Mouse (Mus musculus) kidney, postnatal 0 days (tissue): ENCODE results near the gene BC051019. TPM values are rescaled to one million over a fixed set of nuclear protein-coding genes. Genes with fewer than 3 reads are reported as not detected.

ENCODE experiments used
- ATAC-seq: fragments of 200-750 bp; cut with Nextera tagmentation; replicated peaks from 2 replicates; pipeline ENCODE4 v1.8.0; 2017; ENCODE audit warnings: low read depth, moderate number of reproducible peaks, moderate TSS enrichment, moderate library complexity; ENCODE audit not compliant: low FRiP score
- DNase-seq: peaks from one replicate; pipeline ENCODE4 v3.0.0-alpha.2; 2016; ENCODE audit warnings: low spot score
- H3K27ac ChIP-seq: fragments of 300-500 bp; sonication (generic); 2 replicates; pipeline ENCODE4 v1.5.1; 2014; ENCODE audit warnings: mild to moderate bottlenecking
- H3K27me3 ChIP-seq: fragments of 300-500 bp; sonication (generic); 2 replicates; pipeline ENCODE4 v1.6.1; 2014; ENCODE audit warnings: low read length, mixed read lengths; ENCODE audit not compliant: insufficient read depth
- H3K36me3 ChIP-seq: fragments of 300-500 bp; sonication (generic); 2 replicates; pipeline ENCODE4 v1.6.1; 2014; ENCODE audit warnings: low read length, mixed read lengths; ENCODE audit not compliant: insufficient read depth
- H3K4me1 ChIP-seq: fragments of 300-500 bp; sonication (generic); replicated peaks from 2 replicates; pipeline ENCODE4 v1.6.1; 2014; ENCODE audit warnings: antibody characterized with exemption, low read length, mixed read lengths; ENCODE audit not compliant: insufficient read depth
- H3K4me2 ChIP-seq: fragments of 300-500 bp; sonication (generic); 2 replicates; pipeline ENCODE4 v1.6.1; 2014; ENCODE audit warnings: mild to moderate bottlenecking, low read length, moderate library complexity, mixed read lengths
- H3K4me3 ChIP-seq: fragments of 300-500 bp; sonication (generic); replicated peaks from 2 replicates; pipeline ENCODE4 v1.5.1; 2014; ENCODE audit warnings: low read depth, low read length
- H3K9ac ChIP-seq: fragments of 300-500 bp; sonication (generic); 2 replicates; pipeline ENCODE4 v1.6.1; 2014; ENCODE audit warnings: low read depth, low read length
- H3K9me3 ChIP-seq: fragments of 300-500 bp; sonication (generic); replicated peaks from 2 replicates; pipeline ENCODE4 v1.6.1; 2016; ENCODE audit warnings: low read length, inconsistent platforms, mixed read lengths
- CTCF ChIP-seq: IDR thresholded peaks from 2 replicates; pipeline ENCODE4 v1.5.1; 2016; ENCODE audit warnings: antibody characterized with exemption, low read depth, mild to moderate bottlenecking, moderate library complexity
- WGBS: fragments of 180-500 bp; shearing (Covaris S2); extraction: QIAGEN DNeasy Blood & Tissue Kit; methylation state at CpG from one replicate; pipeline ENCODE4 v1.1.7; 2014; 5-methylcytosine and 5-hydroxymethylcytosine counted together
- polyA plus RNA-seq: library from polyadenylated mRNA; unstranded; fragments of >200 nt; fragmentation: Nextera tagmentation; extraction: Ambion mirVana; gene quantifications from 2 replicates; pipeline ENCODE4 v1.2.1, GENCODE M21; 2015

BC051019 gene
- polyA plus RNA-seq, 1 experiment from 2014 or later = not detected

DNA sequence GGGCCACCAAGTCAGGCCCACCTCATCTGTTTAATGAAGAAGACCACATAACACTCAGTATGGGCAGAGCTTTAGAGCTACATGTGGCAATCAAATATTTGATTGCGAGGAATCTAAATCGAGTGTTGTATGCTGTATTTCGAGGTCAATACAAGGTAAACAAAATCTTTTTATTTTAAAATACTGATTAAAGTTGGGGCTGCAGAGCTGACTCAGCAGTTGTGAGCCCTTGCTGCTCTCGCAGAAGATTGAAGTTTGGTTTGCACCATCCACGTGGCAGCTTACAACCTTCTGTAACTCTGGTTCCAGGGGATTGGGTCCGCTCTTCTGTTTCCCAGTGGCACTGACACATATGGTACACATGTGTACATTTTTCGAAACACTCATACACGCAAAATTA lies 30.4 kb upstream of the BC051019 start:
- TF ChIP-seq CTCF = no peak
- H3K27ac ChIP-seq = no peak overlapping the region
- H3K27me3 ChIP-seq = no peaks in the 10 kb centered on the region
- WGBS = 92% methylated on average over 8 of the region's 8 CpGs
- ATAC-seq = no peak
- peaks cover 4% of the 10 kb centered on the region for H3K4me1 ChIP-seq
- H3K9me3 ChIP-seq = no peaks in the 10 kb centered on the region
- H3K9ac ChIP-seq = no peak overlapping the region
- H3K36me3 ChIP-seq = no peaks in the 10 kb centered on the region
- DNase-seq = no peak
- no peak overlapping the region for H3K4me3 ChIP-seq
- no peak overlapping the region for H3K4me2 ChIP-seq

DNA sequence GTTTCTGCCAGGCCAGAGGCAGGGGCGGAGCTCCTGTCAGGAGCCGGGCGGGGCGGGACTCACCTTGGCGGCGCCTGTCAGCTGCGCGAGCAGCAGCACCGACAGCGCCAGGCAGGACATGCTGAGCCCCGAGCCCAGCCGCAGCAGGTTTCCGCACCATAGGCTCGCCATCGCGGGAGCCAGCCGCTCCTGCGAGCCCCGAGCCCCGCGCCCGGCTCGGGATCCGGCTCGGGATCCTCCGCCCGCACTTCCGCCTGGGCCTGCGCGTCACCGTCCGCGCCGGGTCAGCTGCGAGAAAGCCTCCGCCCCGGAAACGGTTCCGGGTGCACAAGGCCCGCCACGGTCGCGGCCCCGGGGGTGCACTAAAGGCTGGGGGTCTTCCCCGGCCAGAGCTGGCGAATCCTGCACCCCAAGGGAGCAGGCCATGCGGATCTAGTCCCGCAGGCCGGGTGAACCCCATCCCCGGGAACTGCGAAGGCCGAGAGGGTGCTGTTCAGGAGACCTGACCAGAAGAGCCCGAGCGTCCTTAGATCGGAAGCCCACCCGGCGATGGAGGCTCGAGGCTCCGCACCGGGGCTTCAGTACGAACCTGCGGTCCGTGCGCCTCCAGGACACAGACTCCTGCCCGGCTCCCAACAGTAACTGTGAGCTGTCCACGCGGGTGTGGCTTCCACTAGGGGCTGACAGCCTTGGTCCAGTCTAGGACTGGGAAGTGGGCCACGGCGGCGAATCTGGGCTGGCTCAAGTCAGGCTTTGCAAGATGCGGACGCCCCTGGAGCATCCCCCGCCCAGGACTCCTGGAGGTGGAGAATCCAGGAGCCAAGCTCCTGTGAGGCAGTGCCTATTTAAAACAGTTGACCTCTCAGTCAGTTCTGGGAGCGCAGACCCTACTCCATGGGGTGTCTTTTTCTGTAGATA lies 28.6 kb upstream of the BC051019 start, which contains the start of gene Tmem9b:
Gene Tmem9b, minus strand, starts transcription at position 868 of the 918 bp plus-strand sequence.
- no peaks in the 10 kb centered on the region for H3K27me3 ChIP-seq
- H3K9ac ChIP-seq = peak within 1 kb of the TSS; percentile 92
- peak within 1 kb of the TSS; percentile 93 for H3K4me3 ChIP-seq
- DNase-seq = peak; percentile 83
- under 1% methylated on average over 63 of the region's 74 CpGs for WGBS
- ATAC-seq = peak; percentile 83
- no peaks in the 10 kb centered on the region for H3K9me3 ChIP-seq
- no peaks in the 10 kb centered on the region for H3K36me3 ChIP-seq
- TF ChIP-seq CTCF = peak; percentile 14; the same call in 1 of the 2 replicates
- peak within 1 kb of the TSS; percentile 85 for H3K4me2 ChIP-seq
- H3K27ac ChIP-seq = peak within 1 kb of the TSS; percentile 90
- H3K4me1 ChIP-seq = peaks cover 4% of the 10 kb centered on the region

DNA sequence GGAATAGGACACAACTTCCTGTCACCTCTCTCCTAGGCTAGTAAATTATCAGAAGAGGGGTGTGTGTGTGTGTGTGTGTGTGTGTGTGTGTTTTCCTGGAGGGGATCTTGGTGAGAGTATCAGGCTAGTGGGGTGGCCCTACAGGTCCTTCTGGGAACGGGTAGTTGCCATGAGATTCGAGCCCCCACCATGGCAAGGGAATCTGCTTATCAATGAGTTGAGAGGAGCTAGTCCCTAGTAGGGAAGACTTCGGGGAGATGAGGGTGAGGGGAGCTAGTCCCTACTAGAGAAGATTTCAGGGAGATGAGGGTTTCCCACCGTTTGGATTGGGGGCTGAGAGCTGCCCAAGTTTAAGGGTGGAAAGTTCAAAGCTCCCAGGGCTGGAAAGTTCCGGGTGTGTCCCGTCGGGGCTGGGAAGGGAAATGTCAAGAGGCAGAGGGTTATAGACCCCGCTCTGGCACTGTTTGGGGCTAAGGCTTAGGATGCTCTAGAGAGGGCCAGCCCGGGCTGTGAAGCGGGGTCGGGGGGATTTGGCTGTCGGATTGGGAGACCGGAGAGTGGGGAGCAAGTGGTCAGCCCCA lies 27.9 kb upstream of the BC051019 start:
- peak overlapping the region; percentile 92 for H3K9ac ChIP-seq
- no peaks in the 10 kb centered on the region for H3K27me3 ChIP-seq
- 6% methylated on average over 13 of the region's 13 CpGs for WGBS
- no peaks in the 10 kb centered on the region for H3K9me3 ChIP-seq
- H3K36me3 ChIP-seq = no peaks in the 10 kb centered on the region
- H3K4me3 ChIP-seq = peak overlapping the region; percentile 93
- peak overlapping the region; percentile 85 for H3K4me2 ChIP-seq
- ATAC-seq (no peak; the same call in 1 of the 2 replicates), DNase-seq (peak; percentile 16)
- peak overlapping the region; percentile 90 for H3K27ac ChIP-seq
- TF ChIP-seq CTCF = no peak
- H3K4me1 ChIP-seq = peaks cover 4% of the 10 kb centered on the region

DNA sequence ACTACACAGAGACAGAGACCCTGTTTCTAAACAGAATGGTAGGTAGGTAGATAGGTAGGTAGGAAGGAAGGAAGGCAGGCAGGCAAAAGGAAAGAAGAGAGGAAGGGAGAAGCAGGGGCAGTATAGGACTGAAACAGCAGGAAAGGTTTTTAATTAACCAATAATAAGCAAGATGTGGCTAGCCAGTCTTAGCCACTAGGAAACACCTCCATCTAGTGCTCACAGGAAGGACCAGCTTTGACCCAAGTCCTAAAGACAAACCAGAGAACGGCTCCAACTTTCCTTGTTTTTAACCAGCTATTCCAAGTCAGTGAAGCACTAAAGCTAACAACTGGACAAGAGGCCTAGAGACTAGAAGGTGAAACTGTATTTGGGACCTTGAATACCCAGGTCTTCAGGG lies 24.1 kb upstream of the BC051019 start:
- 22% methylated on average over 1 of the region's 1 CpGs for WGBS
- Histone ChIP-seq H3K4me2 (no peak overlapping the region), H3K9ac (no peak overlapping the region), H3K27me3 (no peaks in the 10 kb centered on the region), H3K27ac (no peak overlapping the region), H3K9me3 (no peaks in the 10 kb centered on the region), H3K36me3 (peaks cover 18% of the 10 kb centered on the region; the same call in 1 of the 2 replicates), H3K4me3 (no peak overlapping the region), H3K4me1 (no peaks in the 10 kb centered on the region; the same call in 1 of the 2 replicates)
- ATAC-seq = no peak
- TF ChIP-seq CTCF = peak; percentile 70
- peak; percentile 72 for DNase-seq

DNA sequence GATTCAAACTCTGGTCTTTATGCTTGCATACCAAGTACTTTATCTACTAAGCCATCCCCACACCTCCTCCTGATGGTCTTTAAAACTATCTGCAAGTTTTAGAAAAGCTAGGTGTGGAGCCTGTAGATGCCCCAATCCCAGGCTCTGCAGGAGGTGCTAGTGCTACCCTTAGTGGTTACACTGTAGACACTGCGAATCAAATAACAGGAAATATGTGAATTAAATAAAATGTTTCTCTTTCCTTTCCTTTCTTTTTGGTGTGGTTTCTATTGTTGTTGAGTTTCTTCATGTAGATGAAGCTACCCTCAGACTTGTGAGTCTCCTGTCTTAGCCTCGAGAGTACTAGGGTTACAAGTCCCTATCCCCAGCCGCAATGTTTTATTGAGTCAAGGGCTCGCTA lies 18.1 kb upstream of the BC051019 start:
- WGBS = 83% methylated on average over 4 of the region's 4 CpGs
- Histone ChIP-seq H3K4me1 (no peaks in the 10 kb centered on the region), H3K4me3 (no peak overlapping the region), H3K9ac (no peak overlapping the region), H3K36me3 (peaks cover 26% of the 10 kb centered on the region; the same call in 1 of the 2 replicates), H3K9me3 (no peaks in the 10 kb centered on the region), H3K27ac (no peak overlapping the region), H3K4me2 (no peak overlapping the region), H3K27me3 (no peaks in the 10 kb centered on the region)
- TF ChIP-seq CTCF = no peak
- DNase-seq (no peak), ATAC-seq (no peak)

DNA sequence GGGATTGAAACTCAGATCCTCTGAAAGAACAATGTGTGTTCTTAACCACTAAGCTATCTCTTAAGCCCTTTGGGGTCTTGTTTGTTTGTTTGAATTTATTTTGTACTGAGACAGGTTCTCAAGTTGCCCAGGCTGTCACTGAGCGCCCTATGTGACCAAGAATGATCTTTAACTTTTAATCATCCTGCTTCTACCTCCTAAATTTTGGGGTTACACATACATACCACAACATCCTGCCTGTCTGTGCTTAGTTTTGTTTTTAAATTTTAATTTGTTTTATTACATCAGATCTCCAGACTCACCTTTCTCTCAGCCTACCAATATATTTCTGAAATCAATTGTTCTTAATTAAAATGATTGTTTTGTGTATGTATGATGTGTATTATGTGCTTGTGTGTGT lies 17.4 kb upstream of the BC051019 start:
- Histone ChIP-seq H3K27ac (no peak overlapping the region), H3K4me3 (no peak overlapping the region), H3K4me1 (no peaks in the 10 kb centered on the region), H3K9me3 (no peaks in the 10 kb centered on the region), H3K9ac (no peak overlapping the region), H3K27me3 (no peaks in the 10 kb centered on the region), H3K4me2 (no peak overlapping the region), H3K36me3 (peaks cover 28% of the 10 kb centered on the region; the same call in 1 of the 2 replicates)
- 100% methylated on average over 1 of the region's 1 CpGs for whole genome bisulfite sequencing
- ATAC-seq = no peak
- DNase-seq = no peak
- no peak for TF ChIP-seq CTCF
